Mouse (Mus musculus): ENCODE data around the gene B3gnt9.
"Not testable (repeated sequence)": the region's sequence is repeated elsewhere in the genome, so short reads cannot be mapped to it uniquely, and the experiment has no call there.

Gene B3gnt9

DNA sequence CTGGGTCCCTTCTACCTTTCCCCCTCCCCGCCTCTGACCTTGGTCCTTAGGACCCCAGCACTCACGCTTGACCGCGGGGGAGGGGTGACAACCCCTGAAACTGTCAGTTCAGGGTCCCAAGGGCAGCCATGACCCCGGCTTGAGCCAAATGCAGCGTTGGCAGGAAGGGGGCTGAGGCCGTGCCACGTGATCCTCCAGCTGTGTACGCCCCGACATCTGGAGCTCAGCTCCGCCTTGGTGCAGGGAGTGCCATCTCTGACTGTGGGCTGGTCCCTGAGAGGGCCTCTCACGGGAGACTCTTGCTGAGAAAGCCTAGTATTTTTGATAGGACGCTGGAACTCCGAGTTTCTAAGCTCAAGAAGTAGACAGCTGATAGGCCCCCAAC is at the start of gene B3gnt9:
Gene B3gnt9 (minus strand): TSS at position 188 of the 385 bp plus-strand sequence.
- DNase-seq: peak; percentile 75 to 91

- no peak for DNase-seq
These were observed 48.9 kb upstream of the B3gnt9 start for GRCm38 (mm10) chr8:105303874-105304273.

- DNase-seq: no peak
These were observed 48.4 kb upstream of the B3gnt9 start for GRCm38 (mm10) chr8:105303396-105303795.

GRCm38 (mm10) chr8:105299962-105300361 is 45.0 kb upstream of the B3gnt9 start:
- DNase-seq: no peak

- peak in 1 of 2 experiments; percentile 19 for DNase-seq
These were observed 43.6 kb upstream of the B3gnt9 start for GRCm38 (mm10) chr8:105298351-105299252.

GRCm38 (mm10) chr8:105297511-105298192 is 42.7 kb upstream of the B3gnt9 start, which contains the start of gene E2f4:
TSS of gene E2f4 (plus strand) at chr8:105297663.
- DNase-seq: peak; percentile 94 to 96

GRCm38 (mm10) chr8:105295895-105296573 is 41.1 kb upstream of the B3gnt9 start, which contains the start of gene Exoc3l:
TSS of gene Exoc3l (minus strand) at chr8:105296101.
- DNase-seq: peak; percentile 46 to 67

- no peak for DNase-seq
These were observed 40.3 kb upstream of the B3gnt9 start for GRCm38 (mm10) chr8:105295256-105295655.

DNA sequence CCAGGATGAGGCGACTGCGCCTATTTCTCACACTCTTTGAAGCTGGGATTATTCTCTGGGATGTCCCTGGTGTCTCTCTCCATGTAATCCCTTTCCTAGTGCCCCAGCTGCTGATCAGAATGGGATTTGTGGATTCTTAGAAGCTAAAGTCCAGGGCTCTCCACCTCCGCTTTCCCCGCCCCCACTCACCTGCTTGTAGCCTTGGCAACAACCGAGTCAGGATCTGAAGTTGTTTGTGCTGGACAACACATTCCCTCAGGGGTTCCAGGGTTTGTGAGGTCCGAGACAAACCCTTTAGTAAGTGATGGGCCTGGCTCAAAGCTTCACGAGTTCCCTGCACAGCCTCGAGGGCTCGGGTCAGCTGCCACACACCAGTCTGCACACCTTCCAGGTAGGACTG is 39.8 kb upstream of the B3gnt9 start:
- peak in 1 of 2 experiments; percentile 24 for DNase-seq

DNA sequence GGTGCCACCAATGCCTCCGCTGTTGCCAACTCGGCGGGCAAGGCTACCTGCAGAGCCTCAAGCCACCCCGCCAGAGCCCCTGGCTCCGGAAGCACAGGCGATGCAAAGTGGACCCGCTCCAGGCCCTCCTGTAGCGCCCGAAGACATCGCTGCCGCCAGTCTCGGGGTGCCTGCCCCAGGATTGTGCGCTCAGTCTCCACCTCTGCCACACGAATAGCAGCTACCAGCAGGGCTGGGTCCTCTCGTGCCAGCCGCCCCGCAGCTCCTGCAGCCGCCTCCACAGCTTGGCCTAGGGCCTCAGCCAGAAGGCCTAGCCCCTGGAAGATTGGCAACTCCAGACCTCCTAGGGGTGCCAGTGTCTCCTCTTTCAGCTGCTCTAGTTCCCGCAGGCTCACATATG is 38.5 kb upstream of the B3gnt9 start:
- peak in 1 of 2 experiments; percentile 27 for DNase-seq

DNA sequence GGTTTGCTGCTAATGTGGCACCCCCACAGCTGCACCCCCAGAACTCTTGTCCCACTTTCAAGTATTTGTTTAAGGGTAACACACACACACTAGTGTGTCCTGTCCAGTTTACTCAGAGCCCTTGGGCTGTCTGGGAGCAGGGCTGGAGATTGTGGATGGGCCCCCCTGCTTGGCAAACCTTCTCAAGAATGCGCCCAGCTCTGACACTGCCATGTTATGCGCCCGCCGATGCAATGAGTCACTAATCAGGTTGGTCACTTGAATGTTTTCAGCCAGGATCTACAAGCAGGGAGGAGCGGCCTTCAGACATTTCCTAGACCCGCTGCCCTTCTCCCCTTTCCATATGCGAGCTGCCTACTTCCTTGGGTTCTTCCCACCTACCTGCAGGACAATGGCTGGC is 37.5 kb upstream of the B3gnt9 start:
- peak in 1 of 2 experiments; percentile 25 for DNase-seq

DNA sequence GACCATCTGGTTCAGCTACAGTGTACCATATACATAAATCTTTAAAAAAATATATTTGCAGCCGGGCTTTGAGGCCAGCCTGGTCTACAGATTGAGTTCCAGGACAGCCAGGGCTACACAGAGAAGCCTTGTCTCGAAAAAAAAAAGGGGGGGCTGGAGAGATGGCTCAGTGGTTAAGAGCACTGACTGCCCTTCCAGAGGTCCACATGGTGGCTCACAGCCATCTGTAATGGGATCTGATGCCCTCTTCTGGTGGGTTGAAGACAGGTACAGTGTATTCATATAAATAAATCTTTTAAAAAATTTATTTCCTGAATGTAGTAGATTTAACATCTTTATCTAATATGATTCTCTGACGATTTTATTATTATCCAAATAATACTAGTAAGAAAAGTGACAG is 36.8 kb upstream of the B3gnt9 start:
- not testable (repeated sequence) for DNase-seq

- DNase-seq: not testable (repeated sequence)
These were observed 36.4 kb upstream of the B3gnt9 start for GRCm38 (mm10) chr8:105291364-105291763.

- DNase-seq: peak; percentile 88 to 94
These were observed 35.8 kb upstream of the B3gnt9 start for GRCm38 (mm10) chr8:105290554-105291314.

- peak; percentile 70 to 74 for DNase-seq
These were observed 35.0 kb upstream of the B3gnt9 start, which contains the start of gene 4931428F04Rik for GRCm38 (mm10) chr8:105289805-105290460. TSS of gene 4931428F04Rik (minus strand) at chr8:105289864.

DNA sequence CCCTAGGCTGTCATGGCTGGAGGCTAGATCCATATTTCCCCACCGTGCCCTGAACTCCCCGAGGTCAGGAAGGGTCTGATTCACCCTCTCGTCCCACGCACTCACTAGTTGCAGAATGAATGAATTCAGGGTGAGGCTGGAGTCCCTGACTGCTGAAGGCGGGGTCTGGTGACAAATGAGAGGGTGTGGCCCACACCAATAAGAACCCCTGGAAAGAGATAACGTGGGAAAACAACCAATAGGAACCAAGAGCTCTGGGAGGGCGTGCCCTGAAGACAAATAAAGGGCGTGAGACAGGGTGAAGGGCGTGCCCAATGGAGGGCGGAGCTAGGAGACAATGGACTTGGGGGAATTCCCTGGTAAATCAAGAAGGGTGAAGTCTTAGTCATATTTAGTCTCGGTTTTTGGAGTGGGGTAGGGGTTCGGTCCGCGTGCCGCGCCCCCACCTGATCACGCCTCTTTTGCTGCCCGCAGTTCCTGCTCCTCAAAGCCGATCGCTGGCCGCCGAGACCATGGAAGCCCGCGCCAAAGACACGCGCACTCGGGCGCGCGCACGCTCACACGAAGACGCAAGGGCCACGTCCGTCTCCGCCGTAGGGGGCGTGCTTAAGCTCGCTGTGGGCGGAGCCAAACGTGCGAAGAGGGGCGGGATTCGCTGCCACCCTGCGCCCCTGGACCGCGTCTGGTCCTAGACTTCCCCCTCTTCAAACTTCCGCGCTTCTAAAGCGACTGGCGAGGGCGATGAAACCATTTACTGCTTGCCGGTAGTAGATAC is 34.2 kb upstream of the B3gnt9 start:
- peak; percentile 96 for DNase-seq

- peak in 1 of 2 experiments; percentile 21 for DNase-seq
These were observed 33.3 kb upstream of the B3gnt9 start for GRCm38 (mm10) chr8:105288231-105288630.

DNA sequence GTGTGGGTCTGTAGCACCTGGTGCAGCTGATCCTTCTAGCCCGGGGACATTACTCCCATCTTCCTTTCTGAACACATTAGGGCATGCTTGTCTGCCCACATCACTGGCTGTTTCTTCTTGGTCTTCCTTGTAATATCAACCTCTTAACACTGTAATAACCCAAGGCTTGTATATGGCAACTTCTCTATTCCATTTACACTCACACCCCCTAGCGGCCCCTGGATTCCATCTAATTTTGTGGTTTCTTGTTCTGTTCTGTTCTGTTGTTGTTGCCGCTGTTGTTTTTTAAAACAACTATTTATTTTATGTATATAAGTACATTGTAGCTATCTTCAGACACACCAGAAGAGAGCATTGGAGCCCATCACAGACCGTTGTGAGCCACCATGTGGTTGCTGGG is 32.0 kb upstream of the B3gnt9 start:
- no peak for DNase-seq

DNA sequence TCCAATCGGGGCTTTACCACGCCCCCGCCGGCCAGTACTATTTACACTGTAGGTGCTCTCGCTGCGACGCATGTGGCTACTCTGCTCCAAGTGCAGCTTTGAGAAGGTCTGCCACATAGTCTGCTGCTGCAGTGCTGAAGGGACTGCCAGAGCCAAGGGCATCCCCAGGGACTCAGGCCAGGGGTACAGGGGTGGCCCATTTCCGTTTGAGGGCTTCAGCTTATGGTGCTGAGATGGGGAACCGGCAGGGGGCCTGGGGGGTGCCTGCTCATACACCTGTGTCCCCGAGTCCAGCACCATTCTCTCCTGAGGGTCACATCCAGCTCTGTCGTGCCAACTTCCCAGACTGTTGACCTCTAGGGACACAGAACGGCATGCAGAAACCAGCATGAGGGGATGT is 30.6 kb upstream of the B3gnt9 start:
- peak in 1 of 2 experiments; percentile 18 for DNase-seq

- peak; percentile 77 to 80 for DNase-seq
These were observed 28.1 kb upstream of the B3gnt9 start for GRCm38 (mm10) chr8:105283074-105283473.

DNA sequence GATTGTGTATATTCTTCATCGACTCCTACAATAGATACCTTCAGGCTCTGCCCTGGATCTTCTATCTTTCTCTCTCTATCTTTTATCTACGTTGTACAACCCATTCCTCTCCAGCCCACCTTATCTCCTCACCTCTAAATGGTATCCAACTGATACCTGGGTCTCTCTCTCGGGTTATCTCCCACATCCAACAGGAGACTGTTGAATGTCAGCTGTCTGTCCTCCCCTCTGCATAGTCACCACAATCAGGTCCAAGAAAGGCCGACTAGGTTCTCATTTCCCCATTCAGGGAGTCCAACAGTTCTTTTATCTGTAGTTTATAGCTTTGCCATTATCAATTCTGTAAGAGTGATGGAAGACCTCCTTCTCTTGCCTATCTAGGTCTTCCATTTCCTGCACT is 27.3 kb upstream of the B3gnt9 start:
- DNase-seq: no peak
